ENCODE assay signal across 8 mouse cellular contexts in the genomic region with DNA sequence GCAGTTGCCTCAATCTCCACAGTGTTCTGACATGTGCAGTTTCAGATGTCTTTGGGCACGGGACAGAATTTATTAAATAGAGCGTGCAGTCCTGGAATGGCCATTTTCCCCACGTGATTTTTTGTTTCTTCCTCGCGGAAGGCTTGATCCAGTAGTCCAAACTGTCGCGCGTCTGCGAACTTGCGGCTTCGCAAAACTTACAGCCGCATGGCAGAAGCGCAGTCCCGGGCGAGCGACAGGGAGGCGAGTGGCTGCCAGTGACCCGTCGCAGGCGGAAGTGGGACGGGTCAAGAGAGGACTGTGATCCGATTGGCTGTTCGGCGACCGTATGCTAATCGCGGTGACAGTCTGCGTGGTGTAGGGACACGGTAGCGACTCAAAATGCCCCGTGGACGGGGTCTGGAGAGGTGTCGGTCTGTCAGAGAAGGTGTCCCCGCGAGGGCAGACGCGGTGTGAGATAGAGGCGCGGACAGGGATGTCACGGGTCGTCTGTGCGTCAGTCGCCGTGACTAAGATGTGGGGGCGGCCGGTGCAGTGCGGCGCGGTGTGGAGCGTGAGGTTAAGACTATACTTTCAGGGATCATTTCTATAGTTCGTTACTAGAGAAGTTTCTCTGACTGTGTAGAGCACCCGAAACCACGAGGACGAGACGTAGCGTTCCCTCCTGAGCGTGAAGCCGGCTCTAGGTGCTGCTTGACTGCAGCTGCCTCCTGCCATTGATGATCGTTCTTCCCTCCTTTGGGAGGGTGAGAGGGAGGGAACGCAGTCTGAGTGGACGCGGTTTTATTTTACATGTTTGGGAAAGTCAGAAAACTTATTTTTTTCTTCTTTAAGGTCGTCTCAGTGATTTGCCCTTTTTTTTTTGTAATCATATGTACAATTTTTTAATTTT.
DNase-seq lines count a peak whose midpoint lies in the region; ATAC-seq lines count a peak whose summit lies in the region.
"Not testable (repeated sequence)": the region's sequence is repeated elsewhere in the genome, so short reads cannot be mapped to it uniquely, and the experiment has no call there.

No protein-coding gene starts in this region.

- ATAC-seq in inflammation-experienced regulatory T-cells, adult 6 months, result peak; percentile 66
- ATAC-seq in megakaryocyte-erythroid progenitor cell, adult 5-6 weeks (replicated peaks; ENCODE audit: low FRiP score, low TSS enrichment, poor library complexity, severe bottlenecking), result peak; percentile 95

- peak; percentile 53 to 61 for DNase-seq in adrenal gland, adult 18-20 months (ENCODE audit: low spot score in 2 of 2)
- peak; percentile 82 for DNase-seq in embryo, embryonic 11 days
- peak; percentile 77 for DNase-seq in gastrocnemius, postnatal 25 days
- peak; percentile 40 to 55 for DNase-seq in left cerebral cortex, postnatal 14 days (ENCODE audit: low spot score in 2 of 2)
- peak; percentile 39 for DNase-seq in right cerebral cortex, postnatal 14 days
- DNase-seq in urinary bladder, postnatal 25 days (ENCODE audit: low spot score), result peak; percentile 39

- intact Hi-C loops in left cerebral cortex, postnatal 14 days (cut with DNase I), result not testable (repeated sequence)

Comparison
In these comparisons a context has a peak if more than half of its experiments do, and no peak if none do; other contexts are left out.
1. Peak in every context shown above with its lines: DNase-seq and ATAC-seq.